Mouse (Mus musculus) forebrain, postnatal 0 days (tissue): ENCODE measurements around the gene Gm10382. TPM values are rescaled to one million over a fixed set of nuclear protein-coding genes. Genes with fewer than 3 reads are reported as not detected.
A peak's percentile ranks its signal among the peaks of the same experiment; 100 is the strongest.

ENCODE experiments used
- ATAC-seq: fragments of 200-750 bp; cut with Nextera tagmentation; 2 replicates; pipeline ENCODE4 v1.8.0; 2017; ENCODE audit warnings: mild to moderate bottlenecking, moderate library complexity
- DNase-seq: peaks from one replicate; pipeline ENCODE4 v3.0.0-alpha.2; 2015
- H3K27ac ChIP-seq: fragments of 300-500 bp; sonication (generic); 2 replicates; pipeline ENCODE4 v1.5.1; 2014; ENCODE audit warnings: low read depth, mild to moderate bottlenecking, antibody characterized with exemption, low read length, moderate library complexity, mixed read lengths
- H3K27me3 ChIP-seq: fragments of 300-500 bp; sonication (generic); 2 replicates; pipeline ENCODE4 v1.6.1; 2014; ENCODE audit warnings: mild to moderate bottlenecking, low read length, mixed read lengths; ENCODE audit not compliant: insufficient read depth
- H3K36me3 ChIP-seq: fragments of 300-500 bp; sonication (generic); 2 replicates; pipeline ENCODE4 v1.6.1; 2014; ENCODE audit warnings: mild to moderate bottlenecking, moderate library complexity; ENCODE audit not compliant: insufficient read depth
- H3K4me1 ChIP-seq: fragments of 300-500 bp; sonication (generic); 2 replicates; pipeline ENCODE4 v1.6.1; 2014; ENCODE audit warnings: antibody characterized with exemption; ENCODE audit not compliant: insufficient read depth
- H3K4me2 ChIP-seq: fragments of 300-500 bp; sonication (generic); 2 replicates; pipeline ENCODE4 v1.6.1; 2014; ENCODE audit warnings: low read depth, mild to moderate bottlenecking, moderate library complexity
- H3K4me3 ChIP-seq: fragments of 300-500 bp; sonication (generic); 2 replicates; pipeline ENCODE4 v1.5.1; 2014; ENCODE audit warnings: low read depth, low read length, mixed read lengths
- H3K9ac ChIP-seq: fragments of 300-500 bp; sonication (generic); 2 replicates; pipeline ENCODE4 v1.6.1; 2014; ENCODE audit warnings: mild to moderate bottlenecking
- H3K9me3 ChIP-seq: fragments of 300-500 bp; sonication (generic); 2 replicates; pipeline ENCODE4 v1.6.1; 2016; ENCODE audit warnings: low read length
- CTCF ChIP-seq: sonication (generic); IDR thresholded peaks from 2 replicates; pipeline ENCODE4 v1.5.1; 2016; ENCODE audit warnings: antibody characterized with exemption, control low read depth, low read depth
- WGBS: fragments of 180-500 bp; shearing (Covaris S2); extraction: QIAGEN DNeasy Blood & Tissue Kit; methylation state at CpG from one replicate; pipeline ENCODE4 v1.1.7; 2014; 5-methylcytosine and 5-hydroxymethylcytosine counted together
- polyA plus RNA-seq: library from polyadenylated mRNA; unstranded; fragments of >200 nt; fragmentation: Nextera tagmentation; extraction: Ambion mirVana; gene quantifications from 2 replicates; pipeline ENCODE4 v1.2.1, GENCODE M21; 2015
- total RNA-seq: library from RNA; depleted of rRNA; stranded (reverse); fragments of >200 nt; gene quantifications from 2 replicates; pipeline ENCODE4 v1.2.3, GENCODE M21; 2014

Gm10382 gene
- total and polyA plus RNA-seq, 2 experiments from 2014 or later = 0.25 to 1.00 TPM

- Histone ChIP-seq H3K4me3 (peak overlapping the region; percentile 46), H3K27ac (peak overlapping the region; percentile 92), H3K36me3 (no peaks in the 10 kb centered on the region), H3K27me3 (no peaks in the 10 kb centered on the region), H3K4me2 (peak overlapping the region; percentile 57), H3K9me3 (no peaks in the 10 kb centered on the region), H3K4me1 (peaks cover 10% of the 10 kb centered on the region; the same call in 1 of the 2 replicates), H3K9ac (peak overlapping the region; percentile 77)
- ATAC-seq = no peak
- DNase-seq = peak; percentile 67
- WGBS = 0% methylated on average over 7 of the region's 7 CpGs
- TF ChIP-seq CTCF = no peak
These were observed 15.4 kb downstream of the Gm10382 start for GRCm38 (mm10) chr5:125404536-125404902.

GRCm38 (mm10) chr5:125404903-125405545, 15.9 kb downstream of the Gm10382 start:
- H3K9me3 ChIP-seq = no peaks in the 10 kb centered on the region
- H3K27me3 ChIP-seq = no peaks in the 10 kb centered on the region
- H3K4me3 ChIP-seq = peak overlapping the region; percentile 46
- peak overlapping the region; percentile 77 for H3K9ac ChIP-seq
- DNase-seq = no peak
- H3K4me2 ChIP-seq = peak overlapping the region; percentile 57
- H3K27ac ChIP-seq = peak overlapping the region; percentile 92
- TF ChIP-seq CTCF = no peak
- ATAC-seq = peak; percentile 41
- WGBS = 1% methylated on average over 28 of the region's 28 CpGs
- H3K36me3 ChIP-seq = no peaks in the 10 kb centered on the region
- peaks cover 10% of the 10 kb centered on the region; the same call in 1 of the 2 replicates for H3K4me1 ChIP-seq

- H3K9me3 ChIP-seq = no peaks in the 10 kb centered on the region
- H3K9ac ChIP-seq = peak overlapping the region; percentile 77
- peak overlapping the region; percentile 92 for H3K27ac ChIP-seq
- no peaks in the 10 kb centered on the region for H3K36me3 ChIP-seq
- peak; percentile 79 for ATAC-seq
- H3K4me3 ChIP-seq = peak overlapping the region; percentile 46
- H3K27me3 ChIP-seq = no peaks in the 10 kb centered on the region
- TF ChIP-seq CTCF = no peak
- WGBS = 2% methylated on average over 31 of the region's 31 CpGs
- DNase-seq = peak; percentile 98
- H3K4me1 ChIP-seq = peaks cover 10% of the 10 kb centered on the region; the same call in 1 of the 2 replicates
- peak overlapping the region; percentile 83 for H3K4me2 ChIP-seq
These were observed 16.6 kb downstream of the Gm10382 start for GRCm38 (mm10) chr5:125405546-125406248.

DNA sequence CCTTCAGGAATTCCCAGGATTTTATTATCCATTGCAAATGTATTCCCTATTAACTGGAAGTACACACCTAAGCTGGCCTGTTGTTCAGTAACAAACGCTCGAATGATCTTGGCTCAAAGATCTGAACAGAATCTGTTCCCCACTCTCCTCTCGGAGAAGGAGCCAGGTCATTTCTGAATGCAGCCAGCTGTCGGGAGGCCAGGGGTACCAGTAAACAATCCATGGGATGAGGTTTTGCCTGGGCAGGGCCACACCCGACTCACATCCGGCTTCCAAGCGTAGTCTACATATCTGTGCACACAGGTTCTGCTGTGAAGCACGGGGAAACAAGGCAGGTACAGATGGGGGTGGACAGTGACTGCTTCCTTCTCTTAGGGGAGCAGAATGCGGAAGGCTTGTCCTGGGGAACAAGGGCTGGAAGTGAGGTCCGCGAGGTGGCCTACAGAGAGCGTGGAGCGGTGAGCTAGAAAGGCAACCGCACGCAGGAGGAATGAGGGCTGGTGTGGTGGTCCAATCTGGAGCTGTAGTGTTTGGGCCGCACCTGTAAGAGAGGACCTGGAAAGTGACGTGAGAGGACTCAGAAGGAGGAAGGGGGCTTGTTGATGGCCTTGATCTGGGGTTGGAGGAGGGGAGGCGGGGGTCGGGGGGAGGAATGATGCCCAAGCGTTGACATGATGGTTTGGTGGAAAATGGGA, 17.3 kb downstream of the Gm10382 start:
- Histone ChIP-seq H3K27ac (peak overlapping the region; percentile 92), H3K27me3 (no peaks in the 10 kb centered on the region), H3K4me1 (peaks cover 10% of the 10 kb centered on the region; the same call in 1 of the 2 replicates), H3K4me2 (peak overlapping the region; percentile 83), H3K4me3 (peak overlapping the region; percentile 46), H3K9ac (peak overlapping the region; percentile 77), H3K9me3 (no peaks in the 10 kb centered on the region), H3K36me3 (no peaks in the 10 kb centered on the region)
- no peak for TF ChIP-seq CTCF
- ATAC-seq (peak; percentile 27), DNase-seq (no peak)
- 4% methylated on average over 20 of the region's 20 CpGs for WGBS

- Histone ChIP-seq H3K9me3 (no peaks in the 10 kb centered on the region), H3K36me3 (no peaks in the 10 kb centered on the region), H3K9ac (peak overlapping the region; percentile 77), H3K4me3 (peak overlapping the region; percentile 46), H3K27me3 (no peaks in the 10 kb centered on the region), H3K27ac (peak overlapping the region; percentile 92), H3K4me2 (peak overlapping the region; percentile 83), H3K4me1 (peaks cover 10% of the 10 kb centered on the region; the same call in 1 of the 2 replicates)
- ATAC-seq (no peak), DNase-seq (no peak)
- 58% methylated on average over 13 of the region's 13 CpGs for WGBS
- no peak for TF ChIP-seq CTCF
These were observed 18.1 kb downstream of the Gm10382 start for GRCm38 (mm10) chr5:125407020-125407830.

DNA sequence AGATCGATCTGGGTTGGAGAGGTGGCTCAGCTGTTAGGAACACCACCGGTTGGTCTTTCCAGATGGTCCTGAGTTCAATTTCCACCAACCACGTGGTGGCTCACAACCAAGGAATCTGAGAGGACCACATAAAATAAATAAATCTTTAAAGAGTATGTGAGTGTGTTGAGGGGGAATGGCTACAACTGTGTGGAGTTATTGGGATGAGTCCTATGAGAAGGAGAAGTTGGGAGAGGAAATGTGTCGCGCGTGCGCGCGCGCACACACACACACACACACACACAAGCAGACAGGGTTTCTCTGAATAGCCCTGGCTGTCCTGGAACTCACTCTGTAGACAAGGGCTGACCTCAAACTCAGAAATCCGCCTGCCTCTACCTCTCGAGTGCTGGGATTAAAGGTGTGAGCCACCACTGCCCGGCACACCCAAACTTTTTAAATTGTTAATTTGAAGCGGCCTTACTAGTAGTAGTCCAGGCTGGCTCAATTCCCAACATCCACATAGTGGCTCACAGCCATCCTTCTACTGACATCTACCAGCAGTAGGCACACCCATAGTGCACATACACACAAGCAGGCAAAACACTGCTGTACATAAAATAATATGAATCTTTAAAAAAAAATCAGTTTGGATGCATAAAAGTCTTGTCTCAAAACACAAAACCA, 18.9 kb downstream of the Gm10382 start:
- 66% methylated on average over 14 of the region's 14 CpGs for WGBS
- no peak overlapping the region for H3K27ac ChIP-seq

More for the DNA sequence above, 18.9 kb downstream of the Gm10382 start:
- Histone ChIP-seq H3K9me3 (no peaks in the 10 kb centered on the region), H3K4me2 (no peak overlapping the region), H3K9ac (no peak overlapping the region), H3K27me3 (no peaks in the 10 kb centered on the region), H3K36me3 (peaks cover 1% of the 10 kb centered on the region; the same call in 1 of the 2 replicates), H3K4me1 (peaks cover 10% of the 10 kb centered on the region; the same call in 1 of the 2 replicates), H3K4me3 (no peak overlapping the region)
- ATAC-seq = no peak
- DNase-seq = no peak
- no peak for TF ChIP-seq CTCF
